Mouse (Mus musculus) layer of hippocampus, postnatal 25 days (tissue): ENCODE data around the gene Pemt. TPM values are rescaled to one million over a fixed set of nuclear protein-coding genes. Genes with fewer than 3 reads are reported as not detected.
"Not testable (repeated sequence)": the region's sequence is repeated elsewhere in the genome, so short reads cannot be mapped to it uniquely, and the experiment has no call there.

ENCODE experiments used
- DNase-seq, 2 experiments: peaks; one replicate each; pipeline ENCODE4 v3.0.0; 2022; ENCODE audit warnings: mixed read lengths in 2 of 2, low spot score in 1 of 2; ENCODE audit errors: extremely low spot score in 1 of 2
- total RNA-seq, 2 experiments: library from RNA; stranded (reverse); gene quantifications; 2 replicates each; pipeline ENCODE4 v1.2.3; 2021

Gene Pemt
- total RNA-seq, 2 experiments from 2014 or later = 4.0 to 4.7 TPM

- DNase-seq = no peak
Observed at GRCm38 (mm10) chr11:59960476-59961337, 85.6 kb downstream of the Pemt start.

GRCm38 (mm10) chr11:59959453-59959852, 86.8 kb downstream of the Pemt start:
- DNase-seq = no peak

GRCm38 (mm10) chr11:59956749-59957148, 89.5 kb downstream of the Pemt start:
- DNase-seq = no peak

GRCm38 (mm10) chr11:59952892-59953291, 93.4 kb downstream of the Pemt start:
- DNase-seq = no peak

- no peak for DNase-seq
Observed at GRCm38 (mm10) chr11:59948401-59948767, 97.9 kb downstream of the Pemt start.

- peak; percentile 95 to 97 for DNase-seq
Observed at GRCm38 (mm10) chr11:59947752-59948400, 98.4 kb downstream of the Pemt start, which contains the start of gene Med9. Gene Med9, plus strand, starts transcription at chr11:59948206.

GRCm38 (mm10) chr11:59944855-59945254, 101.4 kb downstream of the Pemt start:
- DNase-seq = not testable (repeated sequence)

- no peak for DNase-seq
Observed at GRCm38 (mm10) chr11:59941391-59941790, 104.9 kb downstream of the Pemt start.

GRCm38 (mm10) chr11:59940645-59941044, 105.6 kb downstream of the Pemt start:
- DNase-seq = no peak

- no peak for DNase-seq
Observed at GRCm38 (mm10) chr11:59939821-59940220, 106.5 kb downstream of the Pemt start.

GRCm38 (mm10) chr11:59937615-59938014, 108.7 kb downstream of the Pemt start:
- DNase-seq = no peak

- no peak for DNase-seq
Observed at GRCm38 (mm10) chr11:59937023-59937422, 109.3 kb downstream of the Pemt start.

GRCm38 (mm10) chr11:59933943-59934342, 112.3 kb downstream of the Pemt start:
- DNase-seq = no peak

GRCm38 (mm10) chr11:59932560-59933337, 113.5 kb downstream of the Pemt start:
- DNase-seq = no peak

- DNase-seq = no peak
Observed at GRCm38 (mm10) chr11:59930031-59930430, 116.3 kb downstream of the Pemt start.

GRCm38 (mm10) chr11:59921265-59921664, 125.0 kb downstream of the Pemt start:
- no peak for DNase-seq

Other genes starting within 250 kb of the Pemt start
- gene Flcn, start 236.5 kb downstream of the Pemt start, total RNA-seq = 10 to 100 TPM; 44.8 to 47.1 TPM
- 10 to 100 TPM; 59.8 to 63.3 TPM for gene Nt5m, start 207.0 kb downstream of the Pemt start, total RNA-seq
- gene Cops3, start 206.7 kb downstream of the Pemt start, total RNA-seq = 10 to 100 TPM; 73.7 to 74.6 TPM
- gene Med9, start 98.3 kb downstream of the Pemt start, total RNA-seq = 10 to 100 TPM; 34.7 to 38.8 TPM
- gene Rasd1, start 81.5 kb downstream of the Pemt start, total RNA-seq = 10 to 100 TPM; 54.8 to 67.0 TPM
- gene Rai1, start 58.5 kb upstream of the Pemt start, total RNA-seq = 10 to 100 TPM; 60.2 to 76.4 TPM
- 10 to 100 TPM; 49.9 to 58.1 TPM for gene Srebf1, start 176.1 kb upstream of the Pemt start, total RNA-seq